Mouse (Mus musculus): ENCODE results near the gene Nova2. TPM values are rescaled to one million over a fixed set of nuclear protein-coding genes. Genes with fewer than 3 reads are reported as not detected.

Nova2 gene
- polyA plus RNA-seq, 1 experiment from 2014 or later, result 0.18 TPM

- Histone ChIP-seq H3K27ac (ENCODE audit: low read depth, low read length) (no peak overlapping the region), H3K4me1 (replicated peaks; ENCODE audit: control insufficient read depth, insufficient read depth, low read length) (no peaks in the 10 kb centered on the region), H3K9ac (ENCODE audit: low read depth, low read length) (no peak overlapping the region), H3K36me3 (ENCODE audit: control insufficient read depth, insufficient read depth) (no peaks in the 10 kb centered on the region), H3K4me2 (replicated peaks; ENCODE audit: low read depth) (no peak overlapping the region), H3K27me3 (replicated peaks; ENCODE audit: control insufficient read depth, insufficient read depth, low read length) (peaks cover 5% of the 10 kb centered on the region; the same call in 1 of the 2 replicates), H3K4me3 (ENCODE audit: low read depth, low read length) (no peak overlapping the region), H3K9me3 (ENCODE audit: control insufficient read depth) (no peaks in the 10 kb centered on the region)
- 33% methylated on average over 18 of the region's 18 CpGs for WGBS
- TF ChIP-seq CTCF (IDR thresholded peaks at IDR 0.05; ENCODE audit: low read depth), result no peak
- no peak for ATAC-seq
These were observed 25.0 kb downstream of the Nova2 start for GRCm38 (mm10) chr7:18950523-18951315.

GRCm38 (mm10) chr7:18951397-18951796, 25.7 kb downstream of the Nova2 start:
- Histone ChIP-seq H3K4me3 (ENCODE audit: low read depth, low read length) (no peak overlapping the region), H3K27me3 (replicated peaks; ENCODE audit: control insufficient read depth, insufficient read depth, low read length) (peaks cover 5% of the 10 kb centered on the region; the same call in 1 of the 2 replicates), H3K4me1 (replicated peaks; ENCODE audit: control insufficient read depth, insufficient read depth, low read length) (no peaks in the 10 kb centered on the region), H3K9ac (ENCODE audit: low read depth, low read length) (no peak overlapping the region), H3K9me3 (ENCODE audit: control insufficient read depth) (no peaks in the 10 kb centered on the region), H3K36me3 (ENCODE audit: control insufficient read depth, insufficient read depth) (no peaks in the 10 kb centered on the region), H3K27ac (ENCODE audit: low read depth, low read length) (no peak overlapping the region), H3K4me2 (replicated peaks; ENCODE audit: low read depth) (no peak overlapping the region)
- no peak for TF ChIP-seq CTCF (IDR thresholded peaks at IDR 0.05; ENCODE audit: low read depth)
- 13% methylated on average over 15 of the region's 15 CpGs for whole genome bisulfite sequencing
- no peak for ATAC-seq

- TF ChIP-seq CTCF (IDR thresholded peaks at IDR 0.05; ENCODE audit: low read depth), result 0 out of 2 replicates have a peak, but pooled peaks have one; percentile 12
- Histone ChIP-seq H3K27ac (ENCODE audit: low read depth, low read length) (0 out of 2 replicates have a peak overlapping the region, but pooled peaks have one; percentile 15), H3K9ac (ENCODE audit: low read depth, low read length) (peak overlapping the region; percentile 46), H3K27me3 (replicated peaks; ENCODE audit: control insufficient read depth, insufficient read depth, low read length) (peaks cover 52% of the 10 kb centered on the region), H3K4me1 (replicated peaks; ENCODE audit: control insufficient read depth, insufficient read depth, low read length) (no peaks in the 10 kb centered on the region), H3K4me3 (ENCODE audit: low read depth, low read length) (peak overlapping the region; percentile 64), H3K9me3 (ENCODE audit: control insufficient read depth) (no peaks in the 10 kb centered on the region), H3K36me3 (ENCODE audit: control insufficient read depth, insufficient read depth) (no peaks in the 10 kb centered on the region; the same call in 1 of the 2 replicates), H3K4me2 (replicated peaks; ENCODE audit: low read depth) (peak overlapping the region; percentile 99)
- ATAC-seq, result peak; percentile 47
- 1% methylated on average over 82 of the region's 107 CpGs for WGBS
These were observed 32.1 kb downstream of the Nova2 start for GRCm38 (mm10) chr7:18957569-18958383.

GRCm38 (mm10) chr7:18958384-18958766, 32.7 kb downstream of the Nova2 start:
- Histone ChIP-seq H3K9ac (ENCODE audit: low read depth, low read length) (peak overlapping the region; percentile 46), H3K4me2 (replicated peaks; ENCODE audit: low read depth) (peak overlapping the region; percentile 99), H3K4me3 (ENCODE audit: low read depth, low read length) (peak overlapping the region; percentile 64), H3K27ac (ENCODE audit: low read depth, low read length) (no peak overlapping the region), H3K36me3 (ENCODE audit: control insufficient read depth, insufficient read depth) (no peaks in the 10 kb centered on the region; the same call in 1 of the 2 replicates), H3K4me1 (replicated peaks; ENCODE audit: control insufficient read depth, insufficient read depth, low read length) (no peaks in the 10 kb centered on the region), H3K27me3 (replicated peaks; ENCODE audit: control insufficient read depth, insufficient read depth, low read length) (peaks cover 58% of the 10 kb centered on the region), H3K9me3 (ENCODE audit: control insufficient read depth) (no peaks in the 10 kb centered on the region)
- ATAC-seq, result no peak
- WGBS, result 5% methylated on average over 10 of the region's 21 CpGs
- TF ChIP-seq CTCF (IDR thresholded peaks at IDR 0.05; ENCODE audit: low read depth), result no peak

GRCm38 (mm10) chr7:18959446-18959845, 33.8 kb downstream of the Nova2 start:
- peaks cover 69% of the 10 kb centered on the region for H3K27me3 ChIP-seq (replicated peaks; ENCODE audit: control insufficient read depth, insufficient read depth, low read length)
- no peak for TF ChIP-seq CTCF (IDR thresholded peaks at IDR 0.05; ENCODE audit: low read depth)
- H3K9ac ChIP-seq (ENCODE audit: low read depth, low read length), result no peak overlapping the region
- no peaks in the 10 kb centered on the region for H3K9me3 ChIP-seq (ENCODE audit: control insufficient read depth)
- no peak overlapping the region for H3K4me2 ChIP-seq (replicated peaks; ENCODE audit: low read depth)
- H3K4me3 ChIP-seq (ENCODE audit: low read depth, low read length), result no peak overlapping the region
- ATAC-seq, result no peak
- no peaks in the 10 kb centered on the region for H3K4me1 ChIP-seq (replicated peaks; ENCODE audit: control insufficient read depth, insufficient read depth, low read length)
- H3K36me3 ChIP-seq (ENCODE audit: control insufficient read depth, insufficient read depth), result no peaks in the 10 kb centered on the region; the same call in 1 of the 2 replicates
- H3K27ac ChIP-seq (ENCODE audit: low read depth, low read length), result no peak overlapping the region
- WGBS, result 54% methylated on average over 8 of the region's 8 CpGs

- Histone ChIP-seq H3K27ac (ENCODE audit: low read depth, low read length) (no peak overlapping the region), H3K27me3 (replicated peaks; ENCODE audit: control insufficient read depth, insufficient read depth, low read length) (peaks cover 69% of the 10 kb centered on the region), H3K9me3 (ENCODE audit: control insufficient read depth) (no peaks in the 10 kb centered on the region), H3K4me1 (replicated peaks; ENCODE audit: control insufficient read depth, insufficient read depth, low read length) (no peaks in the 10 kb centered on the region), H3K36me3 (ENCODE audit: control insufficient read depth, insufficient read depth) (no peaks in the 10 kb centered on the region), H3K4me2 (replicated peaks; ENCODE audit: low read depth) (peak overlapping the region; percentile 37; the same call in 1 of the 2 replicates), H3K9ac (ENCODE audit: low read depth, low read length) (no peak overlapping the region), H3K4me3 (ENCODE audit: low read depth, low read length) (no peak overlapping the region; the same call in 1 of the 2 replicates)
- no peak for ATAC-seq
- no peak for TF ChIP-seq CTCF (IDR thresholded peaks at IDR 0.05; ENCODE audit: low read depth)
- 3% methylated on average over 17 of the region's 17 CpGs for WGBS
These were observed 36.6 kb downstream of the Nova2 start for GRCm38 (mm10) chr7:18962171-18962792.

Data from intestine, postnatal 0 days (tissue).